Mouse (Mus musculus) layer of hippocampus, adult 18-20 months (tissue): Measurements from ENCODE around the gene Dennd6b. TPM values are rescaled to one million over a fixed set of nuclear protein-coding genes. Genes with fewer than 3 reads are reported as not detected.

Experiments used
- DNase-seq, 2 experiments: peaks; one replicate each; pipeline ENCODE4 v3.0.0; 2022; ENCODE audit warnings: low spot score in 2 of 2
- microRNA-seq, 2 experiments: library from miRNA; unstranded; fragments of <30 nt; microRNA quantifications; one replicate each; pipeline ENCODE4 v1.2.0; 2021
- total RNA-seq, 2 experiments: library from RNA; stranded (reverse); gene quantifications; 2 replicates each; pipeline ENCODE4 v1.2.3; 2021

The Dennd6b gene
- total RNA-seq, 2 experiments from 2014 or later, result 34.8 to 39.1 TPM

GRCm38 (mm10) chr15:89136461-89137155 is 59.7 kb downstream of the Dennd6b start:
- no peak for DNase-seq

Small RNA genes lying within 50 kb of the gene (microRNA-seq; reads per million reads assigned to microRNA genes)
- gene Mir6958 (1.5 to 2.9 reads per million in 2 experiments), gene Mir7118 (0.25 to 0.78 reads per million in 2 experiments)

Other genes with a start within 250 kb of the Dennd6b start
- 1 to 10 TPM; 1.4 to 2.2 TPM for gene Ttll8, start 242.1 kb downstream of the Dennd6b start, total RNA-seq
- gene Mlc1, start 217.5 kb downstream of the Dennd6b start, total RNA-seq, result 100 to 1,000 TPM; 122 TPM
- gene Mov10l1, start 213.6 kb downstream of the Dennd6b start, total RNA-seq, result not detected
- 100 to 1,000 TPM; 154 to 158 TPM for gene Panx2, start 136.8 kb downstream of the Dennd6b start, total RNA-seq
- gene Trabd, start 121.4 kb downstream of the Dennd6b start, total RNA-seq, result 10 to 100 TPM; 20.7 to 23.8 TPM
- 10 to 100 TPM; 19.3 to 21.1 TPM for gene Selenoo, start 107.4 kb downstream of the Dennd6b start, total RNA-seq
- gene Tubgcp6, start 73.4 kb downstream of the Dennd6b start, total RNA-seq, result 10 to 100 TPM; 29.5 to 30.4 TPM
- gene Hdac10, start 67.8 kb downstream of the Dennd6b start, total RNA-seq, result 10 to 100 TPM; 12.4 to 12.5 TPM
- 1 to 10 TPM; 4.8 to 5.4 TPM for gene Mapk12, start 55.8 kb downstream of the Dennd6b start, total RNA-seq
- 10 to 100 TPM; 19.2 to 21.2 TPM for gene Mapk11, start 46.9 kb downstream of the Dennd6b start, total RNA-seq
- 10 to 100 TPM; 46.4 to 55.0 TPM for gene Plxnb2, start 15.7 kb downstream of the Dennd6b start, total RNA-seq
- gene Ppp6r2, start 15.1 kb upstream of the Dennd6b start, total RNA-seq, result 100 to 1,000 TPM; 157 to 166 TPM
- 100 to 1,000 TPM; 304 to 307 TPM for gene Sbf1, start 118.8 kb upstream of the Dennd6b start, total RNA-seq
- gene Adm2, start 126.2 kb upstream of the Dennd6b start, total RNA-seq, result not detected
- not detected for gene Miox, start 137.9 kb upstream of the Dennd6b start, total RNA-seq
- 10 to 100 TPM; 16.6 to 18.6 TPM for gene Lmf2, start 159.2 kb upstream of the Dennd6b start, total RNA-seq
- gene Ncaph2, start 159.2 kb upstream of the Dennd6b start, total RNA-seq, result 100 to 1,000 TPM; 101 to 103 TPM
- gene Sco2, start 177.3 kb upstream of the Dennd6b start, total RNA-seq, result 10 to 100 TPM; 28.1 to 34.0 TPM
- 1 to 10 TPM; 1.4 to 1.5 TPM for gene Tymp, start 180.5 kb upstream of the Dennd6b start, total RNA-seq
- 1 to 10 TPM; 3.2 to 4.3 TPM for gene Odf3b, start 182.8 kb upstream of the Dennd6b start, total RNA-seq
- under 1 TPM; 0.32 to 0.51 TPM for gene Klhdc7b, start 188.4 kb upstream of the Dennd6b start, total RNA-seq
- not detected for gene Syce3, start 214.0 kb upstream of the Dennd6b start, total RNA-seq
- gene Cpt1b, start 229.4 kb upstream of the Dennd6b start, total RNA-seq, result 1 to 10 TPM; 1.2 to 2.2 TPM
- 1 to 10 TPM; 2.2 to 3.4 TPM for gene C730034F03Rik, start 233.1 kb upstream of the Dennd6b start, total RNA-seq
- gene Gm44502, start 233.2 kb upstream of the Dennd6b start, total RNA-seq, result under 1 TPM in 1 of 2 experiments, not detected in 1; 0.42 TPM
- 10 to 100 TPM; 40.5 to 41.1 TPM for gene Chkb, start 233.4 kb upstream of the Dennd6b start, total RNA-seq